Mouse (Mus musculus): ENCODE data around the gene Gm20388.

DNA sequence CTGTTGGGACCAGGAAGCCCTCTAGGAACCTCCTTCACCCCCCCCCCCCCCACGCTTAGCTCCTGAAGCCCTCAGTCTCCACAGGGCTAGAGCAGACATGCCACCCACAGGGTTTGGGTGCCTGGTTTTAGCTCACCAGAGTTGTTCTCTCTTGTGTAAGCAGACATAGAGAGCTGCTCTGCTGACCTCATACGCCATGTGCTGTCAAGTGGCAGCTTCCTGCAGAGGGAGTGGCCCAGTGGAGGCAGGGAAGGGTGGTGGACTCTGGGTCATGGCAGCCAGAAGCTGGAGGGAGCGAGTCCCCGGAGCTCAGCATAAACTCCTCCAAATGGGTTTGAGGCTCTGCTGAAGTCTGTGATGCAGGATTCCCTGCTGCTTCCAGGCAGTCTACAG, 833.3 kb downstream of the Gm20388 start:
- TF ChIP-seq CTCF (IDR thresholded peaks at IDR 0.05; ENCODE audit: low read depth) (no peak), EP300 (IDR thresholded peaks at IDR 0.05; ENCODE audit: low read depth) (no peak)

All from liver, embryonic 14.5 days (tissue).